Mouse (Mus musculus) natural killer cell, adult 2 months (primary cell): ENCODE data around the gene Ccdc65.

Source experiments
- DNase-seq, 2 experiments: peaks; one replicate each; pipeline ENCODE4 v3.0.0; 2022; ENCODE audit warnings: low spot score in 2 of 2

Gene Ccdc65

GRCm38 (mm10) chr15:98737881-98738280 is 29.9 kb downstream of the Ccdc65 start:
- peak in 1 of 2 experiments; percentile 34 for DNase-seq

DNA sequence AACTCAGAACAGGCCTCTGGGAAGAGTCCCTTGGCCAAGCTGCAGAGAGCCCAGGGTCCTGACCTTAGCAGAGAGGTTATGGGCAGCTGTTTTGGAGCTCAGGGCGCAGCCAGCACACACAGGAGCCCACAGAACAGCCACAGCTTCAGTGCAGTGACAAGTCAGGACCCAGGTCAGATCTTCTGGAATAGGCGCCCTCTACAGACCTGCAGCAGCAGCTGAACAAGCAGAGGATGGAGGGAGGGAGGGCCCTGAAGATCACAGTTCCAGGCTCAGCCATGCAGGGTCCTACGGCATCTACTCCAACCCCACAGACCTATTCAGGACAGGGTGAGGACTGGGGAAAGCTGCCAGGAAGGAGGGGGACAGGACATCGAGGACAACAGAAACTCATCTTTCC is 30.8 kb downstream of the Ccdc65 start:
- no peak for DNase-seq

DNA sequence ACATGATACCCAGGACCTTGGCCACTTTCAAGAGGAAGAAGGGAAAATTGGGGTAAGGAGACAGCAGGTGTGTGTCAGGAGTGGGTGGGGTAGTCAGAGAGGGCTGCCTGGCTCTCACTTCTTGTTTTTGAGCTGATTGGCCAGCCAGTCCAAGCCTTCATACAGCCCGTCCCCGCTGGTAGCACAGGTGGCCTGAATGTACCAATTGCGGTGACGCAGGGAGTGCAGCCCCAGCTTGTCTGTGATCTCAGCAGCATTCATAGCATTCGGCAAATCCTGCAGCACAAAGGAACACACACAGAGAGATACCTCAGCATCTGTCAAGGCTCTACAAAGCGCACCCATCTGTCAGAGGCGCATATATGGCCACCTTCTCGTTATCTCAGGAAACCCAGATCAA is 32.2 kb downstream of the Ccdc65 start:
- DNase-seq: no peak

DNA sequence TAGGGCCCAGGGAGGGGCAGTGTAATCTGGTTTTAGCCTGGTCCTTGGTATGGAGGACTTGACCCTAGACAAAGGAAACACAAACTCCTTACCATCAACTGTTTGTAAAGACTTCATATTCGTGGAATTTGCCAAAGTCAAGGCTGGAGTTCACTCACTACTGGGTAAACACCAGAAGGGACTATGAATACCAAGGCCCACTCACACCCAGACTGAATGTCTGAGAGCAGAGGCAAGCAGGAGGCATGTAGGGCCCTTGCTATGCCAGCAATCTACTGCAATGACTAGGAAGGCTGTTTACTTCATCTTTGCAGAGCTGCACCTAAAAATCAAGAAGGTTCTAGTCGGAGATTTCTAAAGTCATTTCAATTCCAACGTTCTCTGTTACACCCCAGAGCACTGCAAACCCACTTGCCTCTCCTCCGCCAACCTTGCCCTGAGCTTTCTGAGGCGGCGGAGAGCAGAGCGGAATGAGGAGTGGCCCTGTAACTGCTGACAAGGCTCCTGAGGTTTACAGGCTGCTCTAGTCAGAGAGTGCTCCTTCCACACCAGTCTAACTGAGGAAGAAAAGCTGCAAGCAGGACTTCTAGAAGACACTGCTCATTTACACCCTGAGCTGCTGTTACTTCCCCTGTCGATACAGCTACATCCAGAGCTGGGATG is 34.9 kb downstream of the Ccdc65 start:
- DNase-seq: no peak

DNA sequence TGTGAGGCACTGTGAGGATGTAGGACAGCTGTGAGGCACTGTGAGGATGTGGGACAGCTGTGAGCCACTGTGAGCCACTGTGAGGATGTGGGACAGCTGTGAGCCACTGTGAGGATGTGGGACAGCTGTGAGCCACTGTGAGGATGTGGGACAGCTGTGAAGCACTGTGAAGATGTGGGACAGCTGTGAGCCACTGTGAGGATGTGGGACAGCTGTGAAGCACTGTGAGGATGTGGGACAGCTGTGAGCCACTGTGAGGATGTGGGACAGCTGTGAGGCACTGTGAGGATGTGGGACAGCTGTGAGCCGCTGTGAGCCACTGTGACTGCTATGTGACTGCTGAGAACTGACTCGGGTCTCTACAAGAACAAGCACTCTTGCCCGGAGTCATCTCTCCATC is 35.9 kb downstream of the Ccdc65 start:
- DNase-seq: peak; percentile 59 to 77

DNA sequence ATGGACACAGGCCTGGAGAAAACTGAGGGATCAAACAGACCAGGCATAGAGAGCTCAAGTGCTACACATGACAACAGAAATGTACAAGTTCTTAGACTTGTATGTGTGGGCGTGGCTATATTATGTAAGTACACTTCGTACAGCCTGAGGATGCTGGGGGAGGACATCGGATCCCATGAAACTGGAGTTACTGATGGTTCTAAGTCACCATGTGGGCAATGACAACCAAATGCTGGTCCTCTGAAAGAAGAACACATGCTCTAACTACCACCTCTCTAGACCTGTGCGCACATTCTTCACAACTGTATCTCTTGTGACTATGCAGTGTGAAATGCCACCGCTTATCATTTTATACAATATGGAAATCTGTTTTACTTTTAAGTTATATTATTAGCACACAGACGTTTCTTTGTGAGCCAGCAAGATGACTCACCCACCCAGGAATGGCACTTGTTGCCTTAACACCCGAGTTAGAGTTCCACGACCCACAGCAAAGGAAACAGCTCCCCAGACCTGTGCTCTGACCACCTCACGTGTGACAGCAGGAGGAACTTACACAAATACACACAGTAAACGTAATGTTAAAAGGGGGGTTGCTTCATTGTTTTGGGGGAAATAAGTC is 38.4 kb downstream of the Ccdc65 start:
- DNase-seq: no peak

- no peak for DNase-seq
Measured at GRCm38 (mm10) chr15:98747296-98747695, 39.3 kb downstream of the Ccdc65 start.

GRCm38 (mm10) chr15:98749093-98749492 is 41.1 kb downstream of the Ccdc65 start:
- no peak for DNase-seq

- no peak for DNase-seq
Measured at GRCm38 (mm10) chr15:98753021-98753423, 45.0 kb downstream of the Ccdc65 start.

GRCm38 (mm10) chr15:98754125-98754524 is 46.1 kb downstream of the Ccdc65 start:
- DNase-seq: no peak

- peak in 1 of 2 experiments; percentile 40 for DNase-seq
Measured at GRCm38 (mm10) chr15:98762201-98762621, 54.2 kb downstream of the Ccdc65 start.

DNA sequence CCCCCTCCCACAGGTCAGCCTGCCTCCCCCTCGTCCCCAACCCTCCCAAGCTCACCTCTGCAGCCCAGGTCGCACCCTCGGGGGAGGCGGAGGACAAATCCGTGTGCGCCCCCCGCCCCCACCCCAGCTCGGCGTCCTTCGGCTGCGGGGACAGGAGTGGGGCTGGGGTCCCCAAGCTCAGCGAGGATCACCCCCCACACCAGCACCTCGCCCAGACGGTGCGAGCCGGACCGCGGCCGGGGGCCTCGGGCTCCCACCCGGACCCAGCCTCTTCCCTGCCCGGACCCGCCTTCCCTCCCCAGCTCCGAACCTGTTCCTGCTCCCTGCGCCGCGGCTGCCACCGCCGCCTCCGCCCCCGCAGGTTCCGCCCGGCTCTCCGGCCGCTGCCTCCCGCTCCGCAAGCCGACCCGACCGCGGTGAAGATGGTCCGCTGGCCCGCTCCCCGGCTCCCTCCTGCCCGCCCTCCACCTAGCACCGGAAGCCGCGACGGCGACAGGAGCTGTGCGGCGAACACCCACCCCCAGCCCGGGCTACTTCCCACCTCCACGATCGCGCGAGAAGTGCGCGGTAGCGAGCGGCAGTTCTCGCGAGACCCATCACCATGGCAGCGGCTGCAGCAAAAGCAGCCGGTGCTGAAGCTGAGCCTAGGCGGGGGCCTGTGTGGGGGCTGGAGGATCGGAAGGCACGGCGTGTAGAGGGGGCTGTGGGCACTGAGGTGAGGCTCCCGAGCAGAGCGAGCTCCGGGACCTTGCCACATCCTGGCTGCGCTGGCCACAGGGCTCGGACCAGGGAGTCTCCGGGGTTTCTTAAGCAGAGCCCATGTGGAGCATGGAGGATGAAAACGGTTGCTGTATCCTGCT is 54.9 kb downstream of the Ccdc65 start, which contains the start of gene Arf3:
Gene Arf3, minus strand, starts transcription at position 545 of the 860 bp plus-strand sequence.
- DNase-seq: peak; percentile 93 to 95

GRCm38 (mm10) chr15:98765929-98766328 is 57.9 kb downstream of the Ccdc65 start:
- DNase-seq: no peak

DNA sequence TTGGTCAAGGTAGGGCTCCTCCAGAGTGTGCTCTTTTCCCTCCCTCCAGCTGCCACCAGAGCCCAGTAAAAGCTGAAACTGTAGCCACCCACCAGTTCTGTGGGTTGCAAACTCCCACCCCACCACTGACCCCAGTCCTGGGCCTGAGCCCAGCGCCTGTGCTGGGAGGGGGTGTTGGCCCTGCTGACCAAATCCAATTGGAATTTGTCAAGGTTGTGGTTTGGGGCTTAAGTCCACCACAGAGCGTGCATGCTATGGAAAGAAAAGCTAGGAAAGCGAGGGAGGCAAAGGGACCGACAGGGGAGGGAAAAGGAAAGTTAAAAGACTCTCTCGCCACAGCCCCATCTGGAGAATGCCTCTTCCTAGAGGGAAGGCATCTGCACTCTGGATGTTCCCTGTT is 60.3 kb downstream of the Ccdc65 start:
- no peak for DNase-seq

DNA sequence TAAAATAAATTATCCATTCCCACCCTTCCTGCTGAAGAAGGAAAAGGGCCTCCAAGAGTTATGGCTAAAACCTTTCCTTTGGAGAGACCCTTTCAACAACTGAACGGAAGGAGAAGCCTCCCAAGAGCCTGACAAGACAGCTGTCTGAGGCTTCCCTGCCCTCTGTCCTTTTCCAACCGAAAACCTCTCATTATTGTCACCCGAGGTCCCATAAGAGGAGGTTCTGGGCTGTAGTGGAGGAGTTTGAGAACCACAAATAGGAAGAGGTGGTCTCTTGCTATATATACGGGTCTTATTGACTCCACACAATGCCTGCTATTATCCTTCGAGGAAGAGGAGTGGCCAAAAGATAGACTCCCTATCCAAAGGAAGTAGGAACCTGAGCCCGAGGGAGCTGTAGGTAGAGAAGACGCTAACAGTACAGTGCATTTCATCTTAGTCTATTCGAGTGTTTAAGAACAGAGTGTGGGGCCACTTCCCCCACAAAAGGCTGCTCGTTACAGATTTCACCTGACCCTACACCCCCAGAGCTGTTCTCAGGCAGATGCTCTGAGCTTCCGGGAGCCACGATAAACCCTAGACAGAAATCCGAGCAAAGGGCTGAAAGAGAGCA is 63.9 kb downstream of the Ccdc65 start:
- DNase-seq: no peak

DNA sequence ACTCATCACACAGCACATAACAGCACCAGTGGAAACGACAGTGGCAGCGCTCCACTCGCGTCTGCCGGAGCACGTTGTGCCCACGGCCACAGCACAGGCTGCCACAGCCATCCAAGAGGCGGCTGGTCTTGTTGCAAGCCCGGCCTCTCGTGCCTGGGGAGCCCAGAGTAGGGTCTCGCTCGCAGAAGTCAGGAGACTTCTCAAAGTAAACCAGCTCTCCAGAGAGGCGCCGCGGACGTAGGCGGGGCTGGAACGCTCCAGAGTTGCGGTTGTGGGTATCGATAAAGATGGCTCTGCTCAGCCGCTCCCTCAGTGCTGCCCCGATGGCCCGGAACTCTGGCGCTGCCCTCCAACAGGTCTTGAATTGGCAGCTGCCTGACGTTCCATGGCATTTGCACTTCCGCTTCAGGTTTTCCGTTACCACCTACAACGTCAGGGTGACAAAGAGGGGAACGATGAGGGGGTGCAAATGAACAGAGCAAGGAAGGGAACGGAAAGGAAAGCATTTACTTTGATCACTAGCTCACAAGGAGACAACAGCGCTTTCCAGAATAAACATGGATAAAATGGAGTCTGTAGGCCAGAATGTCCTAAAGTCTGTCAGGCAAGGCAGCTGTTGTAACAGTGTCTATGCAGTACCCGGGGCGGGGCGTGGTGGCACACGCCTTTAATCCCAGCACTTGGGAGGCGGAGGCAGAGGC is 64.7 kb downstream of the Ccdc65 start:
- peak in 1 of 2 experiments; percentile 37 for DNase-seq
